ENCODE assay signal across 9 mouse cellular contexts in genomic region chr1:55160831-55161638, GRCm38 (mm10). TPM values are rescaled to one million over a fixed set of nuclear protein-coding genes. Genes with fewer than 3 reads are reported as not detected.
DNase-seq lines count a peak whose midpoint lies in the region; ATAC-seq lines count a peak whose summit lies in the region.
"Had no signal": no experiment of that assay in that cellular context is flagged by ENCODE, and none has a peak within 500 bp of the region (broad histone marks: within the 10 kb centered on the region; RNA-seq: fewer than 3 reads in every experiment).

No protein-coding gene starts in this region.

- H3K4me2 ChIP-seq in forebrain, embryonic 11.5 days (ENCODE audit: low read depth, low read length, severe bottlenecking), result no peak overlapping the region
- H3K4me2 ChIP-seq: liver, embryonic 13.5 days had no signal

- H3K27ac ChIP-seq in forebrain, embryonic 10.5 days, result no peak overlapping the region
- H3K27ac ChIP-seq in forebrain, embryonic 11.5 days (ENCODE audit: low read depth, low read length), result no peak overlapping the region
- H3K27ac ChIP-seq: liver, embryonic 13.5 days had no signal

- ATAC-seq in forebrain, embryonic 11.5 days (replicated peaks; ENCODE audit: low FRiP score), result no peak

- H3K4me3 ChIP-seq in forebrain, embryonic 10.5 days, result no peak overlapping the region
- H3K4me3 ChIP-seq in forebrain, embryonic 11.5 days (ENCODE audit: low read depth, low read length), result no peak overlapping the region
- H3K4me3 ChIP-seq: liver, embryonic 13.5 days had no signal

- 96% methylated on average over 17 of the region's 17 CpGs for WGBS in forebrain, embryonic 10.5 days
- 94% methylated on average over 17 of the region's 17 CpGs for WGBS in forebrain, embryonic 11.5 days

- H3K4me1 ChIP-seq in forebrain, embryonic 10.5 days, result no peaks in the 10 kb centered on the region
- H3K4me1 ChIP-seq in forebrain, embryonic 11.5 days (replicated peaks; ENCODE audit: control insufficient read depth, insufficient read depth, low read length), result no peaks in the 10 kb centered on the region

- H3K9me3 ChIP-seq in forebrain, embryonic 10.5 days, result no peaks in the 10 kb centered on the region
- no peaks in the 10 kb centered on the region for H3K9me3 ChIP-seq in forebrain, embryonic 11.5 days (ENCODE audit: control insufficient read depth, low read length)
- H3K9me3 ChIP-seq: liver, embryonic 13.5 days had no signal

- peaks cover 27% of the 10 kb centered on the region for H3K36me3 ChIP-seq in forebrain, embryonic 10.5 days (replicated peaks)
- H3K36me3 ChIP-seq in forebrain, embryonic 11.5 days (ENCODE audit: control insufficient read depth, insufficient read depth, low read length), result no peaks in the 10 kb centered on the region

- H3K9ac ChIP-seq in forebrain, embryonic 11.5 days (ENCODE audit: low read length), result no peak overlapping the region
- H3K9ac ChIP-seq: liver, embryonic 13.5 days had no signal

- H3K27me3 ChIP-seq in forebrain, embryonic 10.5 days (ENCODE audit: poor library complexity, severe bottlenecking), result no peaks in the 10 kb centered on the region
- H3K27me3 ChIP-seq in forebrain, embryonic 11.5 days (ENCODE audit: control insufficient read depth, insufficient read depth, low read length), result no peaks in the 10 kb centered on the region
- H3K27me3 ChIP-seq: liver, embryonic 13.5 days had no signal

- DNase-seq in forebrain, embryonic 10.5 days (ENCODE audit: extremely low spot score, low spot score), result peak; percentile 10
- DNase-seq in forebrain, embryonic 11.5 days (ENCODE audit: low spot score), result no peak
- DNase-seq in adrenal gland, adult (ENCODE audit: inconsistent age in 2 of 2, low spot score in 1 of 2), result peak; percentile 89 to 96
- peak; percentile 100 for DNase-seq in fat pad, adult 2 months (ENCODE audit: extremely low read depth, low read depth, low spot score)
- peak; percentile 38 to 79 for DNase-seq in left cerebral cortex, adult 8-10 months (ENCODE audit: low spot score in 2 of 2)
- DNase-seq in thymus, adult 18-20 months, result no peak
- DNase-seq in kidney, postnatal 4 days, result no peak
- DNase-seq in T-cell, adult 2 months (ENCODE audit: low spot score), result no peak

RNA-seq across cellular contexts. Expression of gene Mob4, which starts 30.0 kb away (rescaled TPM):
- polyA plus RNA-seq in forebrain, embryonic 10.5 days (2016; fragmentation: Nextera tagmentation; extraction: Ambion mirVana), result 124 TPM in 2 replicates
- polyA plus RNA-seq in forebrain, embryonic 11.5 days (2014; fragmentation: Nextera tagmentation; extraction: Ambion mirVana), result 133 and 163 TPM in 2 replicates
- total RNA-seq in left cerebral cortex, adult 8-10 months (2022), result 10 to 100 TPM; 48.5 to 59.6 (median 49.8) TPM

Comparison
In these comparisons a context has a peak if more than half of its experiments do, and no peak if none do; other contexts are left out.
1. DNase-seq: peak in forebrain, embryonic 10.5 days (single experiment), adrenal gland, adult (2 of 2), fat pad, adult 2 months (single experiment) and left cerebral cortex, adult 8-10 months (2 of 2); none in forebrain, embryonic 11.5 days (single experiment), thymus, adult 18-20 months (0 of 2), kidney, postnatal 4 days (0 of 2) and T-cell, adult 2 months (single experiment).